Mouse (Mus musculus) bone marrow macrophage, adult 2 months (primary cell): ENCODE results near the gene Commd7. TPM values are rescaled to one million over a fixed set of nuclear protein-coding genes. Genes with fewer than 3 reads are reported as not detected.
"Not testable (repeated sequence)": the region's sequence is repeated elsewhere in the genome, so short reads cannot be mapped to it uniquely, and the experiment has no call there.

Experiments used
- H3K27ac ChIP-seq: 2 replicates; pipeline ENCODE4 v1.5.1; 2012; ENCODE audit warnings: low read depth, low read length; ENCODE audit not compliant: insufficient read depth
- H3K4me1 ChIP-seq: 2 replicates; pipeline ENCODE4 v1.6.1; 2012; ENCODE audit warnings: low read length; ENCODE audit not compliant: control insufficient read depth, insufficient read depth
- H3K4me3 ChIP-seq: 2 replicates; pipeline ENCODE4 v1.5.1; 2012; ENCODE audit warnings: mild to moderate bottlenecking, low read length, moderate library complexity; ENCODE audit not compliant: insufficient read depth
- CTCF ChIP-seq: IDR thresholded peaks from 2 replicates; pipeline ENCODE4 v1.5.1; 2012; ENCODE audit warnings: low read depth, mild to moderate bottlenecking, low read length, moderate library complexity
- POLR2A ChIP-seq: IDR thresholded peaks from 2 replicates; pipeline ENCODE4 v1.6.1; 2012; ENCODE audit warnings: mild to moderate bottlenecking, low read depth, low read length, borderline replicate concordance
- polyA plus RNA-seq: library from polyadenylated mRNA; stranded (reverse); fragments of >200 nt; gene quantifications from 2 replicates; pipeline ENCODE4 v1.2.4, GENCODE M21; 2012; ENCODE audit not compliant: missing spikeins, insufficient read depth, insufficient read length

Commd7 gene
- polyA plus RNA-seq = 51.6 and 52.0 TPM in 2 replicates

DNA sequence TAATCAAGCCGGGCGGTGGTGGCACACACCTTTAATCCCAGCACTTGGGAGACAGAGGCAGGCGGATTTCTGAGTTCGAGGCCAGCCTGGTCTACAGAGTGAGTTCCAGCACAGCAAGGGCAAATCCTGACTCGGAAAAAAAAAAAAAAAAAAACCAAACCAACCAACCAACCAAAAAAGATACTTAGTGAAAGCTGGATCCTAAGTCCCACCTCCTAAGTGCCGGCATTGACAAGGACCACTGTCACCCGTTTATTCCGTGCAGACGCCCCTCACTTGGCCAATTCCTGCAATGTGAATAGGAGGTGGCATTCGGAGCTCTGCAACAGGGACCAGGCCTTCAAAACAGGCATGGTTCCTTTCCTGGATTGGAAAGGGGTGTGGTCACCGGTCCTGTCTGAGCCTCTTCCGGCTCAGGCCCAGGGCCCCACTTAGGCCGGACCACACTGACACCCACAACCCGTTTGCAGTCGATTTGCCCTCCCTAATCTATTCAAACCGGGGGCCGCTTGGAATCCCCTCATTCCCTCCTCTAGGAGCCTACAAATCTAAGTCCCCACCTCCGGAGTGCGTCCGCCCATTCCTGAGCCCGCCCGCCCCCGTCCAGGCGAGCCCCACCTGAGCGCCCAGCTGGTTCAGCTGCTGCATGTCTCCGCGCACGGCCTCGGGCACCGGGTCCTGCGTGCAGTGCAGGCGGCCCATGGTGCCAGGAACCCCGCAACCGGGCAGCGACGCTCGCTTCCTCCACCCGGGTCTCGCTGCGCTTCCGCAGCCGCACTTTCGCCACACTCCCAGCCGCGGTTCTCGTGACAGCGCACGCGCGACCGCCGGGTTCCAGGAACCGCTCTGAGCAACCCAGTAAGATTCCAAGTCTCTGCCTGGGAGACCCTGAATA, at the start of gene Commd7:
TSS of gene Commd7 (minus strand) at position 806 of the 895 bp plus-strand sequence.
- H3K27ac ChIP-seq = peak within 1 kb of the TSS; percentile 71
- TF ChIP-seq CTCF = no peak
- TF ChIP-seq POLR2A = no peak
- H3K4me1 ChIP-seq = peaks cover 10% of the 10 kb centered on the region
- peak within 1 kb of the TSS; percentile 78 for H3K4me3 ChIP-seq

DNA sequence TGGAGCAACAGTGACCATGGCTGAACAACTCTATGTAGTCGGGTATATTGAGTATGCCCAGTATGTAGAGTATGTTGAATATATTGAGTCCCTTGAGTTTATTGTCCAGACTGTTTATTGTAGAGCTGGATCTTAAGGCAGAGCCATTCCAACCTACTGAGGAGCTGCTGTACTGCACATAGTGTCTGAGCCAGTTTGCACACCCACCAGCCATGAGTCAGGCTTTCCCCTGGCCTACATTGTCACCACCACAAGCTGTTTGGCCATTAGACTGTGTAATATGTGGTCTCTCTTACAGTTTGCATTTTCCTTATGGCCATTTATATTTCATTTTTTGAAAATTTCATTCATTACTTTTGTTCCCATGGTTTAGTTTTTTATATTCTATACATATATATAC, 47.4 kb upstream of the Commd7 start:
- no peak for TF ChIP-seq POLR2A
- TF ChIP-seq CTCF = no peak
- no peak overlapping the region for H3K4me3 ChIP-seq
- no peaks in the 10 kb centered on the region for H3K4me1 ChIP-seq
- H3K27ac ChIP-seq = no peak overlapping the region

DNA sequence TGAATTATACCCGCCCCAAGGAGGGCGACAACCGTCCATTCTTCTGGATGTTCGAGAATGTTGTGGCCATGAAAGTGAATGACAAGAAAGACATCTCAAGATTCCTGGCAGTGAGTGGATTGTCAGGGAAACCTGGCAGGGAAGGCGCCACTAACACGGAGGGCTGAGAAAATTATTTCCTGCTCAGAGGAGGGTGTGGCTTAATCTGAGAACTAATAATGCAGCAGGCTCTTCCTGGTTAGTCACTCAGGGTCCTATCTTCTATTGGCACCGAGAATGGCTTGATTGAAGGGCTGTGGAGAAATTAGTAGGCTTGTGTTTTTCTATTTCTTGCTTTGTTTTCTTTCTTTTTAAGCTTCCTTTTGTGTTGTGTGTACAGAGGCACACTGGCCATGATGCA, 45.0 kb upstream of the Commd7 start:
- Histone ChIP-seq H3K27ac (no peak overlapping the region), H3K4me3 (no peak overlapping the region), H3K4me1 (no peaks in the 10 kb centered on the region)
- TF ChIP-seq CTCF (no peak), POLR2A (no peak)

DNA sequence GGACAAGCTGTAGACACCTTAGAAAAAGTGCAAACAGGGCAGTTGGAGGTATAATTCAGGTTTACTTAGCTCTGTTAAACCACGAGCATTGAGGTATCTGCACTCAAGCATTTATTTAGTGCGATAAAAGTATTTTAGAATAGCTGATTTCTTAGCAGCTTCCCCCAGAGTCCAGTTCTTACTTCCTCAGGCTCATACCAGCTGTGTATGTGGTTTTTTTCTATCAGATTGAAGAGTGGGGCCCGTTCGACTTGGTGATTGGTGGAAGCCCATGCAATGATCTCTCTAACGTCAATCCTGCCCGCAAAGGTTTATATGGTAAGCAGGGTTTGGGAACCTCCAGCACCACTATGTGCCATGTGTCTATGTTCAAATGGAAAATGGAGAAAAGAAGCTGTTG, 44.4 kb upstream of the Commd7 start:
- Histone ChIP-seq H3K4me1 (no peaks in the 10 kb centered on the region), H3K27ac (no peak overlapping the region), H3K4me3 (no peak overlapping the region)
- TF ChIP-seq CTCF (no peak), POLR2A (no peak)

DNA sequence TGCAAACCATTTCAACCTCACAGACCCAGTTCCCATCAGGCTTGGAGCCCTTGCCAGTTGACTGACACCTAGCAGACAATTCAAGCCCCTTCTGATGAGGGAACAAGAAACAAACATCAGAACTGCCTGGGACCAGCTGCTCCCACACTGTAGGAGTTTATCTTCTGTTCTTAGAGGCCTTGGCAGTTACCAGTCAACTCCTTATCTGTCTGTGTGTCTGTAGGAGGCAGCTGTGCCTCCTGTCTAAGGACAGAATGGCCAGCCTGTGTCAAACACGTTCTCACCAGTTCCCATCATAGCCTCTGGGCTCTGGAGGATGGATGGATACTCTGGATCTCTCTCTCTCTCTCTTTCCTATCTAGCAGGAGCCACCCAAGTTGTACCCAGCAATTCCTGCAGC, 42.8 kb upstream of the Commd7 start:
- not testable (repeated sequence) for H3K27ac ChIP-seq, H3K4me3 ChIP-seq, H3K4me1 ChIP-seq

DNA sequence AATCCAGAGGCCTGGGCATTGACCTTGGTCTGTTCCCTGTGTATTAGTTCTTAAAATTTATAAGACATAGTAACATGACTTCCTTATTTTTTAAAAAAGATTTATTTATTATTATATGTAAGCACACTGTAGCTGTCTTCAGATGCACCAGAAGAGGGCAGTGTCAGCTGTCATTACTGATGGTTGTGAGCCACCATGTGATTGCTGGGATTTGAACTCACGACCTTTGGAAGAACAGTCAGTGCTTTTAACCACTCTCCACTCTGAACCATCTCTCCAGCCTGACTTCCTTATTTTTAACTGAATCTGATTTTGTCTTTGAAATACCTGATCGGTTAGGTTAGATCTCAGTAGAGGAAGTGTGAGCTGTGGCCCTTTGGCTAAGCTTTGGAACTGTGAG, 40.0 kb upstream of the Commd7 start:
- Histone ChIP-seq H3K4me1 (no peaks in the 10 kb centered on the region), H3K27ac (no peak overlapping the region), H3K4me3 (no peak overlapping the region)
- TF ChIP-seq POLR2A (no peak), CTCF (no peak)

DNA sequence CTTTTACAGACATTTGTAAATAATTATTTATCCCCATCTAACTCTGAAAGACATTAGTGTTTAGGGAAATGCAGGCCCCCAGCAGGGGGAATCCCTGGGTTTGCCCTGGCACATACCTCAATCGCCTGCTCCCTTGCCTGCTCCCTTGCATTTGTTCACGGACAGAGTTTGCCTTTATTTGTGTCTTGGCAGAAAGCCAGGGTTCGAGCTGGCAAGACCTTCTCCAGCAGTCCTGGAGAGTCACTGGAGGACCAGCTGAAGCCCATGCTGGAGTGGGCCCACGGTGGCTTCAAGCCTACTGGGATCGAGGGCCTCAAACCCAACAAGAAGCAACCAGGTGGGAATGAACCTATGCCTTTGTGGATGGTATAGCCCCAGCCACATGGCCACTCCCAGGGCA, 37.5 kb upstream of the Commd7 start:
- no peaks in the 10 kb centered on the region for H3K4me1 ChIP-seq
- H3K4me3 ChIP-seq = no peak overlapping the region
- no peak overlapping the region for H3K27ac ChIP-seq
- no peak for TF ChIP-seq CTCF
- TF ChIP-seq POLR2A = no peak

DNA sequence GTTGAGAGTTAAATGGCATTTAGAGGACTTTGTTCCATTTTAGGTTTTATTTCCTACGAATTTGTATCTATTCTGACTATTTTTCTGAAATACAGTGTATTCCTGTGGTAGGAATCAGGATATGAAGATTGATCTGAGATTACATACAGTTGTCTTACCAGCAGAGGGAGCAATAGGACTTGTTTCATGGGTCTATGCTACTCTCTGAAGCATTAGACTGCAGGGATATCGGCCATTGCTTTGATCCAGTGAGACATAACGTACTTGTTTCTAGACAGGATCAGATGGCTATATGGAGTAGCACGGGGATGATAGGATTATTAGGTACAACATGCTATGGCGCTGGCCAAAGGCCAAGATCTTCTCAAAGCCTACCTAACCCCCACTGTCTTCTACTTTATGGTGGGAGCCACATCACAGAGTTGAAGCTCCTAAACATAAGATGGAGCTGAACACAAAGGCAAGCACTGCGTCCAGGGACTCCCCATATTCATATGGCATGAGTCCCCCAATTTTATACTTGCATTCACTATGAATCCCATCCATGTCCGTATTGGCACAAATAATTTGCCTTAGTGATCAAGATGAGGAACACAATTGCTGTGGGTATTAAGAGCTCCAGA, 36.3 kb upstream of the Commd7 start:
- no peak for TF ChIP-seq POLR2A
- TF ChIP-seq CTCF = no peak
- H3K4me1 ChIP-seq = no peaks in the 10 kb centered on the region
- no peak overlapping the region for H3K4me3 ChIP-seq
- H3K27ac ChIP-seq = no peak overlapping the region

DNA sequence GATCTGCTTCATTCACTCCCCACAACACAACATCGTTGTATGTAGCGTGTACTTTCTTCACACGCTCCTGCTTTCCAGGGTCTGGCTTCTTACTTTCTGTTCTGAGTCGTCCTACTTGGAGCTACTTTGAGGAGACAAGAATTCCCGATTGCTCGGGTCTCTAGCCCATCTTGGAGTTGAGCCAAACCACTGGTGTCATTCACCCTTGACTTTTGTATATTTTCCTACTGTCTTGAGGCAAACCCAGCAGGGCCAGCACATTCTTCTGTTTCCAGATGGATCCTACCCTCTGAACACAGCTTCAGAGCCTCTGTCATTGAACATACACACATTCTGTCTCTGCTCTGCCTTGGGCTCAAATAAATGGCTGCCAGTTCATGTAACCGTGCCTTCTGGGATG, 32.8 kb upstream of the Commd7 start:
- Histone ChIP-seq H3K4me3 (no peak overlapping the region), H3K4me1 (no peaks in the 10 kb centered on the region), H3K27ac (no peak overlapping the region)
- TF ChIP-seq POLR2A (no peak), CTCF (no peak)

DNA sequence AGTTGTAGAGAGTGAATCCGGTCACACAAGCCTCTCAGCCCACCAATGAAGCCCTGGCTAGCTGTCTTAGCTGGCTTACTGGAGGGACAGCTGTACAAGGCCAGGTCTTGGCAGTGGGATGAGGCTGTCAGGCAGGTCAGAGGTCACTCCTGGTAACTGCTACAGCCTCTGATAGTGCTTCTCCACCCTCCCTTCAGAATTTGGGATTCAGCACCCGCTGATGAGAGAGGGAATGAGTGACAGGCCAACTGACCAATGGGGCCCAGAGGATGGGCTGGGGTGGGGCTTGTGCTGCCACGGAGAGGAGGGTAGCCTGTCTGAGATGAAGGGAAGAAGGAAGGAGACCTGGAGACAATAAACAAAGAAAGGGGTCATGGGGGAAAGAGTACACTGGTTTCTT, 28.0 kb upstream of the Commd7 start:
- TF ChIP-seq CTCF (no peak), POLR2A (no peak)
- Histone ChIP-seq H3K27ac (no peak overlapping the region), H3K4me3 (no peak overlapping the region), H3K4me1 (no peaks in the 10 kb centered on the region)

DNA sequence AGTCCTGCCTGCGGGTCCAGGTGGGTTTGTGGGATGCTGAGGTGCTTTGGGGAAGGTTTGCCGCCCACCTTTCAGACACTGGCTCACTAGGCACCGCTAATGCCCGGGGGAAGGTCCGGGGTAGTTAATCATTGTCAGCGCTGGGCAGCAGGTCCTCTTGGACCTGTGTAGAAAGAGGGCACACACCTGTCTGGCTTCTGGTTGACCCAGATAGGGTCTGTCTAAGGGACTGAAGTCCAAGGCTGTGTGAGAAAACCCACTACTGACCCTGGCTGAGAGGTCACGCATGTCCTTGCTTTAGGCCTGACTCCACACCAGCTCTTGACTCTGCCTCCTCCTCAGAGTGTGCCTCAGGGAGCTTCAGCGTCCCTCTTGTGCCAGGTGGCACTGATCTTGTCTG, 25.1 kb upstream of the Commd7 start:
- not testable (repeated sequence) for H3K4me3 ChIP-seq, H3K27ac ChIP-seq, H3K4me1 ChIP-seq
